Mouse (Mus musculus) intestine, embryonic 14.5 days (tissue): Measurements from ENCODE around the gene St3gal4. TPM values are rescaled to one million over a fixed set of nuclear protein-coding genes. Genes with fewer than 3 reads are reported as not detected.
A peak's percentile ranks its signal among the peaks of the same experiment; 100 is the strongest.

Experiments used
- ATAC-seq: fragments of 200-750 bp; cut with Nextera tagmentation; replicated peaks from 2 replicates; pipeline ENCODE4 v1.8.0; 2017; ENCODE audit warnings: low read depth, moderate number of reproducible peaks, moderate TSS enrichment, moderate library complexity; ENCODE audit not compliant: low FRiP score, low TSS enrichment
- DNase-seq: peaks from one replicate; pipeline ENCODE4 v3.0.0-alpha.2; 2018; ENCODE audit warnings: low spot score
- H3K27ac ChIP-seq: fragments of 300-500 bp; sonication (generic); 2 replicates; pipeline ENCODE4 v1.5.1; 2014; ENCODE audit warnings: low read depth, mild to moderate bottlenecking, control low read depth
- H3K27me3 ChIP-seq: fragments of 300-500 bp; sonication (generic); replicated peaks from 2 replicates; pipeline ENCODE4 v1.6.1; 2014; ENCODE audit warnings: low read length, control low read depth; ENCODE audit not compliant: control insufficient read depth, insufficient read depth
- H3K36me3 ChIP-seq: fragments of 300-500 bp; sonication (generic); 2 replicates; pipeline ENCODE4 v1.6.1; 2014; ENCODE audit warnings: low read length, control low read depth; ENCODE audit not compliant: control insufficient read depth, insufficient read depth
- H3K4me1 ChIP-seq: fragments of 300-500 bp; sonication (generic); replicated peaks from 2 replicates; pipeline ENCODE4 v1.6.1; 2014; ENCODE audit warnings: low read length, control low read depth, mixed read lengths; ENCODE audit not compliant: control insufficient read depth, insufficient read depth
- H3K4me2 ChIP-seq: fragments of 300-500 bp; sonication (generic); 2 replicates; pipeline ENCODE4 v1.6.1; 2014; ENCODE audit warnings: low read length
- H3K4me3 ChIP-seq: fragments of 300-500 bp; sonication (generic); 2 replicates; pipeline ENCODE4 v1.5.1; 2014; ENCODE audit warnings: low read depth, low read length, control low read depth, mixed read lengths
- H3K9ac ChIP-seq: fragments of 300-500 bp; sonication (generic); 2 replicates; pipeline ENCODE4 v1.6.1; 2014; ENCODE audit warnings: mild to moderate bottlenecking, low read length
- H3K9me3 ChIP-seq: fragments of 300-500 bp; sonication (generic); 2 replicates; pipeline ENCODE4 v1.6.1; 2016; ENCODE audit warnings: low read length, control low read depth; ENCODE audit not compliant: control insufficient read depth
- WGBS: fragments of 180-500 bp; shearing (Covaris S2); extraction: QIAGEN DNeasy Blood & Tissue Kit; methylation state at CpG from one replicate; pipeline ENCODE4 v1.1.7; 2014; 5-methylcytosine and 5-hydroxymethylcytosine counted together
- polyA plus RNA-seq: library from polyadenylated mRNA; unstranded; fragments of >200 nt; fragmentation: Nextera tagmentation; extraction: Ambion mirVana; gene quantifications from 2 replicates; pipeline ENCODE4 v1.2.1, GENCODE M21; 2014

St3gal4 gene
- 28.9 and 34.1 TPM in 2 replicates for polyA plus RNA-seq

DNA sequence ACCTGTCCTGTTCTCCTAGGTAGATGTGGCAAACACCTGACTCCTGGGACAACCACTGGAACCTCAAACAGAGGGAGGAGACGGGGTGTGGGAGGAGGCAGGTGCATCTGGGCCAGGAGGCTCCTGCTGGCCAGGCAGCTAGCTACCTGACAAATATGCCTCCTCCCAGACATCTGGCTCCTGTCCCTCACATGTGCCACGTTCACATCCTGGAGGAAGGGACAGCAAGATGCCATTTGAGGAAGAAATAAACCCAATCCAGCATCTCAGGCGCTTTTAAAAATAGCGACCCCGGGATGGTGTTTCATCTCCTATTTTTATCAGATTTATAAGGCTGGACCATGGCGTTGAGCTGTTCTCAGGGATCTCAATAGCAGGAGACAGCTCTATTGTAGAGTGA, at the start of gene St3gal4:
Gene St3gal4 (minus strand): TSS at position 101 of the 400 bp plus-strand sequence.
- DNase-seq (no peak), ATAC-seq (no peak)
- peaks cover 14% of the 10 kb centered on the region for H3K36me3 ChIP-seq
- H3K9me3 ChIP-seq, result no peaks in the 10 kb centered on the region
- H3K4me3 ChIP-seq, result no peak within 1 kb of the TSS
- no peaks in the 10 kb centered on the region for H3K27me3 ChIP-seq
- WGBS, result 80% methylated on average over 6 of the region's 6 CpGs
- peaks cover 9% of the 10 kb centered on the region for H3K4me1 ChIP-seq
- no peak within 1 kb of the TSS for H3K9ac ChIP-seq
- no peak within 1 kb of the TSS for H3K4me2 ChIP-seq
- no peak within 1 kb of the TSS for H3K27ac ChIP-seq

DNA sequence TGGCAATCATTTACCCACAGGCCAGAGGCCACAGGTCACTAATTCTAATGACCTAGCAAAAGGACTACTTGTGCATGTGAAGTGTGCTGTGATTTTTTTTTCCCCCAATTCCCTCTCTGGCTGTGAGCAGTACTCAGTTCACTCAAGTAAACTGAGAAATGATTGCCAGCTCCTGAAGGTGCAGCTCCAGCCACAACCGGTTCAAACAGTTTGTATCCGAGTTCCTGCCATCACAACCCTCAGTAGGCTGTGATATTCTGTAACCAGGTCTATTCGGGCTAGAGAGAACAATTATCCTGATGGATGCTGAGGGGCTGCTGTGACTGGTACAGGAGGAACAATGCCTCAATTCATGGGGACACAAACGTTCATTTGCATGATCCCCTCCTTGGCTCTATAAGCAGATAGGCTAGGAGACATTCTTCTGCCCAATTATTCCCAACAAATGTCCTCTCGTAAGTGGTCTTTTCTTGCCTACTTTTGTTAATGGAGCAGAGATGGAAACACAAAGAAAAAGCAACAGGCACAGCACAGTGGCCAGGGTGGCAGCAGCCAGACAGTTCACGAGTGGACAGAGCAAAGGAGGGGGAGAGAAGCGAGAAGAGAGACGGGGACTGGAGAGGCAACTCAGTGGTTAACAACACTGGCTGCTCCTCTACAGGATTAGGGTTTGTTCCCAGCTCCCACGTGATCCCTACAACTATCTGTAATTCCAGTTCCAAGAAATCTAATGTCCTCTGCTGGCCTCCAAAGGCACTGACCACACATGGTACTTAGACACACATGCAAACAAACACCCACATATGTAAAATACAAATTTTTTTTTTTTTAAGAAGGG, 47.9 kb upstream of the St3gal4 start:
- ATAC-seq, result no peak
- Histone ChIP-seq H3K27ac (no peak overlapping the region), H3K36me3 (peaks cover 20% of the 10 kb centered on the region; the same call in 1 of the 2 replicates), H3K4me2 (no peak overlapping the region), H3K4me3 (no peak overlapping the region), H3K27me3 (no peaks in the 10 kb centered on the region), H3K9ac (no peak overlapping the region), H3K9me3 (no peaks in the 10 kb centered on the region), H3K4me1 (no peaks in the 10 kb centered on the region)
- WGBS, result 67% methylated on average over 9 of the region's 9 CpGs
- DNase-seq, result no peak

DNA sequence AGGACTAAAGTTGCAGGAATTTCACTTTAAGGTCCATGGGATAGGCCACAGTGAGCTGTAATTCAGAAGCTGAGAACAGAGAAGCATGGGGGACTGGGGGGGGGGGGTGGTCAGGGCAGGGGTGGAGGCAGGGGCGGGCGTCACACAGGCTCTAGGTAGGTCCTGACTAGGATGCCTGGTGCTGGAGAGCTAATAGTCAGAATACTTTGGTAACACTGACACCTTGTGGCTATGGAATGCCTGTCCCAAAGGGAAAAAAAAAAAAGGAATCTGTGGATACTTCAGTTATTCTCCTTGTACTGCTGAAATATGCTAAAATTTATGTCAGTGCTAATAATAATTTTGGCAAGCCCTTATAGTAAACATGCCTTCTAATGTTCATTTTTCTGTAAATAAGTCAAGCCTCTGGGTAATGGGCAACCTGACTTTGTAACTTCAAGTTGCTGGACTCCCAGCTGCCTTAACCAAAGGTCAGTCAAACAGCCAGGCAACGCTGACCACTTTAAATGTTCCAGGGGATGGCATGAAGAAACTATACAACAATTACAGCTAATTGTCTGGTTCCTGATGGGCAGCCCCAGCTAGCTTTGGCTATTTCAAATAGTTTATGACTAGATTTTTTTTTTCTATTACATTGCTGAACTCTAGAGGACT, 47.2 kb upstream of the St3gal4 start:
- 24% methylated on average over 3 of the region's 3 CpGs for WGBS
- peaks cover 20% of the 10 kb centered on the region; the same call in 1 of the 2 replicates for H3K36me3 ChIP-seq
- no peak for DNase-seq
- no peak overlapping the region for H3K9ac ChIP-seq
- H3K4me2 ChIP-seq, result no peak overlapping the region
- H3K9me3 ChIP-seq, result no peaks in the 10 kb centered on the region
- ATAC-seq, result 0 out of 2 replicates have a peak, but pooled peaks have one; percentile 24
- H3K4me1 ChIP-seq, result no peaks in the 10 kb centered on the region
- H3K4me3 ChIP-seq, result no peak overlapping the region
- H3K27ac ChIP-seq, result no peak overlapping the region
- no peaks in the 10 kb centered on the region for H3K27me3 ChIP-seq

- no peak overlapping the region for H3K27ac ChIP-seq
- H3K4me1 ChIP-seq, result no peaks in the 10 kb centered on the region
- no peak overlapping the region for H3K4me2 ChIP-seq
- H3K9me3 ChIP-seq, result no peaks in the 10 kb centered on the region
- DNase-seq (no peak), ATAC-seq (no peak)
- no peaks in the 10 kb centered on the region for H3K27me3 ChIP-seq
- H3K9ac ChIP-seq, result no peak overlapping the region
- H3K4me3 ChIP-seq, result no peak overlapping the region
- WGBS, result 65% methylated on average over 5 of the region's 5 CpGs
- H3K36me3 ChIP-seq, result peaks cover 8% of the 10 kb centered on the region; the same call in 1 of the 2 replicates
Measured at GRCm38 (mm10) chr9:35164142-35164874, 45.2 kb upstream of the St3gal4 start.

DNA sequence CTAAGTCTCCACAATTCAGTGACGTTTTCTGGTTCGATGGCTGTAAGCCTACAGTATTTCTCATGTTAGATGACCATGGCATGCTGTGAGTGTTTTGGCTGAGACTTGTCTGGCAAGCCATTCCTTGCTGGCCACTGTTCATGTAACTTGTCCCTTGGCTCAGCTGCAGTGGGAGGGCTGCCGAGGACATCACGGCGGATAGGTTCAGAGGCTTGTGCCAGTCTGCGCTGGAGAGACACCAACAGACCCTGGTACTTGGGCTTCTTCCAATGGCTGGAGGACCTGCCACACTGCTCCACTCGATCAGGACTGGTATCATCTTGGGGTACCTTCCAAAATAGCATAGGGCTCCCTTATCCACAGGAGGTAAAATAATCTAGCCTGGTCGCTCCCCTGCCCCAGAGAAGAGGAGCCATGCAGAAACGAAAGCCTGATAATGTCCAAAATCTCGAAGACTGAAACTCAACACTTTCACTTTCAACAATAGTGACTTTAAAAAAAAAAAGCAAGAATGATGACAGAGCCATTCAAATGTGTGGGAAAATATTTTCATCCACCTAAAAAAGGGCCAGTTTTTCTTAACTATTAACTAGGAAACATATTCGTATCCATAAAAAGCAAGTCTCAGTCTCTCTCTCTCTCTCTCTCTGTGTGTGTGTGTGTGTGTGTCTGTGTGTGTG, 44.1 kb upstream of the St3gal4 start:
- Histone ChIP-seq H3K4me3 (no peak overlapping the region), H3K4me2 (no peak overlapping the region), H3K27ac (no peak overlapping the region), H3K36me3 (0 out of 2 replicates have a peak, but pooled peaks cover 4% of the 10 kb centered on the region), H3K9me3 (no peaks in the 10 kb centered on the region), H3K4me1 (no peaks in the 10 kb centered on the region), H3K9ac (no peak overlapping the region), H3K27me3 (no peaks in the 10 kb centered on the region)
- ATAC-seq, result no peak
- 93% methylated on average over 11 of the region's 11 CpGs for WGBS
- no peak for DNase-seq

GRCm38 (mm10) chr9:35161721-35162120, 42.7 kb upstream of the St3gal4 start:
- Histone ChIP-seq H3K27me3 (no peaks in the 10 kb centered on the region), H3K36me3 (0 out of 2 replicates have a peak, but pooled peaks cover 4% of the 10 kb centered on the region), H3K4me1 (no peaks in the 10 kb centered on the region), H3K27ac (no peak overlapping the region), H3K9ac (no peak overlapping the region), H3K4me2 (no peak overlapping the region), H3K9me3 (no peaks in the 10 kb centered on the region), H3K4me3 (no peak overlapping the region)
- ATAC-seq, result no peak
- WGBS, result 81% methylated on average over 7 of the region's 7 CpGs
- no peak for DNase-seq

DNA sequence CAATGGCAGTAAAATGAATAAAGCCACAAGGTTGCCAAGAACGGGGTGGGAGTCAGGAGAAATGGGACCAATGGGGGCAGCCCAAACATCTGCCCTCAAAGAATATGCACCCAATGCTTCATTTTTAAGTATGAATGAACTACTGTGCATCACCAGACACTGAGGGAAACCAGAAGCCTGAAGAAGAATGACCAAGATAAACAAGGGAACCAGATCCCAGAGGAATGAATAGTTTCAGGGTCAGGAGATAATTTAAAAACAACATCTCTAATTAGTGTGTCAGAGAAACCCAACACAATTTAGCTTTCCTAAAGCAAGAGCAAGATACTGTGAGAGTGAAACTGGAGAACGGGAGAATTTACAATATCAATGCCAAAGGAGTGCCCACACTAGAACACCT, 41.6 kb upstream of the St3gal4 start:
- ATAC-seq, result no peak
- no peak overlapping the region for H3K9ac ChIP-seq
- 33% methylated on average over 2 of the region's 2 CpGs for WGBS
- no peaks in the 10 kb centered on the region for H3K27me3 ChIP-seq
- no peak for DNase-seq
- H3K4me2 ChIP-seq, result no peak overlapping the region
- H3K27ac ChIP-seq, result no peak overlapping the region
- H3K9me3 ChIP-seq, result no peaks in the 10 kb centered on the region
- no peak overlapping the region for H3K4me3 ChIP-seq
- 0 out of 2 replicates have a peak, but pooled peaks cover 4% of the 10 kb centered on the region for H3K36me3 ChIP-seq
- no peaks in the 10 kb centered on the region for H3K4me1 ChIP-seq

DNA sequence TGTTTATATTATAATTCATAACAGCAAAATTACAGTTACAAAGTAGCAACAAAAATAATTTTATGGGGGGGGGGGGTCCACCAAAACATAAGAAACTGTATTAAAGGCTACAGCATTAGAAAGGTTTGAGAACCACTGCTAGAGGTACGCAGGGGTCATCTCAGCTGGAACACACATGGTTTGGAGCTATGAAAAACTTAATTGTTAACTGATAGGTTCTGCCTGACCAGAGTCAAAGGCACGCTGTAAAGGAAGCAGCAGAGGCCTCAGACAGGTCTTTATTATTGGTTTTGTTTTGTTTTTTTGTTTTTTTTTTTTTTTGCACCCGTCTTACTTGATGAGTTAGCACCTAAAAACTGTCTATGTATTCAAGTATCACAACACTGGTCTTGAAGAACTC, 39.4 kb upstream of the St3gal4 start:
- 83% methylated on average over 3 of the region's 3 CpGs for WGBS
- Histone ChIP-seq H3K4me3 (no peak overlapping the region), H3K9ac (no peak overlapping the region), H3K36me3 (0 out of 2 replicates have a peak, but pooled peaks cover 4% of the 10 kb centered on the region), H3K9me3 (no peaks in the 10 kb centered on the region), H3K4me1 (no peaks in the 10 kb centered on the region), H3K4me2 (no peak overlapping the region), H3K27me3 (no peaks in the 10 kb centered on the region), H3K27ac (no peak overlapping the region)
- DNase-seq (no peak), ATAC-seq (no peak)
